ENCODE assay signal across 26 mouse cellular contexts in the genomic region with DNA sequence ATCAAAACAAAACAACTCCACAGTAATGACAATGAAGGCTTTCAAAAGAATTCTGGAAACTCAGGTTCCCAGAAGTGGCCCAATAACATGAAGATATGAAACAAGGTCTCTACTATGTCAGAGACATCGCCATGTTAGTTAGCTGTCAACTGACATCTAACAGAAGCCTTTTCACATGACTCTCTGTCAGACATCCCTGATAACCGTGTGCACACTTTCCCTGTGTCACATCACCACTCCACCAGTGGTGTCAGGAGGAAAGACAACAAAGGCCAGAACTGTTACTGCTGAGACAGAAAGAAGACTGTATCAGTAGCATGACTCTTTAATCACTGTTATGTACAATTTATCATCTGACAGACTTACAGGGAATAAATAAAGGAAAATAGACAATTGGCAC. TPM values are rescaled to one million over a fixed set of nuclear protein-coding genes. Genes with fewer than 3 reads are reported as not detected.
"Had no signal": no experiment of that assay in that cellular context is flagged by ENCODE, and none has a peak within 500 bp of the region (broad histone marks: within the 10 kb centered on the region; RNA-seq: fewer than 3 reads in every experiment).

No protein-coding gene starts in this region.

- H3K9me3 ChIP-seq: limb, embryonic 10.5 days; limb, embryonic 13.5 days; liver, embryonic 12.5 days; liver, embryonic 15.5 days; lung, embryonic 15.5 days; megakaryocyte, embryonic 14.5 days; midbrain, embryonic 10.5 days; midbrain, embryonic 13.5 days; neural tube, embryonic 13.5 days; stomach, embryonic 15.5 days had no signal

- H3K9ac ChIP-seq: limb, embryonic 13.5 days; liver, embryonic 12.5 days; liver, embryonic 15.5 days; lung, embryonic 15.5 days; midbrain, embryonic 13.5 days; neural tube, embryonic 13.5 days; stomach, embryonic 15.5 days had no signal

- H3K27me3 ChIP-seq: limb, embryonic 13.5 days; liver, embryonic 12.5 days; liver, embryonic 15.5 days; lung, embryonic 15.5 days; midbrain, embryonic 13.5 days; neural tube, embryonic 13.5 days; stomach, embryonic 15.5 days had no signal

- H3K36me3 ChIP-seq: liver, embryonic 12.5 days; liver, embryonic 15.5 days; lung, embryonic 15.5 days; midbrain, embryonic 13.5 days; neural tube, embryonic 13.5 days had no signal

- H3K27ac ChIP-seq: kidney, postnatal 0 days; layer of hippocampus, adult 2 months; limb, embryonic 10.5 days; limb, embryonic 13.5 days; liver, embryonic 12.5 days; liver, embryonic 15.5 days; lung, embryonic 15.5 days; midbrain, embryonic 10.5 days; midbrain, embryonic 13.5 days; neural tube, embryonic 13.5 days; stomach, embryonic 15.5 days had no signal

- H3K4me3 ChIP-seq: layer of hippocampus, adult 2 months; limb, embryonic 10.5 days; limb, embryonic 13.5 days; liver, embryonic 12.5 days; liver, embryonic 15.5 days; lung, embryonic 15.5 days; megakaryocyte, embryonic 14.5 days; midbrain, embryonic 10.5 days; midbrain, embryonic 13.5 days; myocyte; neural tube, embryonic 13.5 days; stomach, embryonic 15.5 days had no signal

- H3K4me2 ChIP-seq: limb, embryonic 13.5 days; liver, embryonic 12.5 days; liver, embryonic 15.5 days; lung, embryonic 15.5 days; midbrain, embryonic 13.5 days; neural tube, embryonic 13.5 days; stomach, embryonic 15.5 days had no signal

- DNase-seq: kidney, postnatal 25 days; layer of hippocampus, adult 9-11 months; liver; lung, adult 18-20 months; lung, postnatal 10 days; lung, postnatal 36 days; retina, postnatal 1 day; right cerebral cortex, postnatal 25 days; spleen, adult 18-20 months; thymus, postnatal 25 days had no signal

- ATAC-seq: liver, embryonic 12.5 days; midbrain, embryonic 13.5 days; midbrain, embryonic 16.5 days had no signal

RNA-seq across cellular contexts. Expression of a gene that starts 43.5 kb away (rescaled TPM):
- total RNA-seq: monocyte, adult 5-6 weeks; neutrophil, adult 5-6 weeks had no signal
- polyA plus RNA-seq: limb, embryonic 10.5 days; liver, embryonic 12.5 days; liver, embryonic 15.5 days; lung, embryonic 15.5 days; myocyte had no signal
